Mouse (Mus musculus) intestine, postnatal 0 days (tissue): ENCODE results near the gene Rnf167. TPM values are rescaled to one million over a fixed set of nuclear protein-coding genes. Genes with fewer than 3 reads are reported as not detected.

Experiments used
- ATAC-seq: fragments of 200-750 bp; cut with Nextera tagmentation; 2 replicates; pipeline ENCODE4 v1.8.0; 2017; ENCODE audit warnings: mild to moderate bottlenecking, moderate TSS enrichment, moderate library complexity
- H3K27ac ChIP-seq: fragments of 300-500 bp; sonication (generic); 2 replicates; pipeline ENCODE4 v1.5.1; 2014; ENCODE audit warnings: mild to moderate bottlenecking, low read depth, low read length, moderate library complexity
- H3K27me3 ChIP-seq: fragments of 300-500 bp; sonication (generic); replicated peaks from 2 replicates; pipeline ENCODE4 v1.6.1; 2014; ENCODE audit warnings: low read length, mixed read lengths; ENCODE audit not compliant: control insufficient read depth, insufficient read depth
- H3K36me3 ChIP-seq: fragments of 300-500 bp; sonication (generic); 2 replicates; pipeline ENCODE4 v1.6.1; 2014; ENCODE audit warnings: mild to moderate bottlenecking, moderate library complexity; ENCODE audit not compliant: control insufficient read depth, insufficient read depth
- H3K4me1 ChIP-seq: fragments of 300-500 bp; sonication (generic); replicated peaks from 2 replicates; pipeline ENCODE4 v1.6.1; 2014; ENCODE audit warnings: antibody characterized with exemption, low read length, mixed read lengths; ENCODE audit not compliant: control insufficient read depth, insufficient read depth
- H3K4me2 ChIP-seq: fragments of 300-500 bp; sonication (generic); replicated peaks from 2 replicates; pipeline ENCODE4 v1.6.1; 2014; ENCODE audit warnings: low read depth, mild to moderate bottlenecking, moderate library complexity
- H3K4me3 ChIP-seq: fragments of 300-500 bp; sonication (generic); 2 replicates; pipeline ENCODE4 v1.5.1; 2014; ENCODE audit warnings: low read depth, low read length
- H3K9ac ChIP-seq: fragments of 300-500 bp; sonication (generic); 2 replicates; pipeline ENCODE4 v1.6.1; 2014; ENCODE audit warnings: mild to moderate bottlenecking, low read depth, low read length
- H3K9me3 ChIP-seq: fragments of 300-500 bp; sonication (generic); 2 replicates; pipeline ENCODE4 v1.6.1; 2016; ENCODE audit warnings: mixed run types; ENCODE audit not compliant: control insufficient read depth
- CTCF ChIP-seq: sonication (generic); IDR thresholded peaks from 2 replicates; pipeline ENCODE4 v1.5.1; 2016; ENCODE audit warnings: low read depth, mild to moderate bottlenecking, control low read depth, antibody characterized with exemption, moderate library complexity
- WGBS: fragments of 180-500 bp; shearing (Covaris S2); extraction: QIAGEN DNeasy Blood & Tissue Kit; methylation state at CpG from one replicate; pipeline ENCODE4 v1.1.7; 2014; 5-methylcytosine and 5-hydroxymethylcytosine counted together
- polyA plus RNA-seq: library from polyadenylated mRNA; unstranded; fragments of >200 nt; fragmentation: Nextera tagmentation; extraction: Ambion mirVana; gene quantifications from 2 replicates; pipeline ENCODE4 v1.2.1, GENCODE M21; 2015

Rnf167 gene
- polyA plus RNA-seq, 1 experiment from 2014 or later, result 107 TPM

DNA sequence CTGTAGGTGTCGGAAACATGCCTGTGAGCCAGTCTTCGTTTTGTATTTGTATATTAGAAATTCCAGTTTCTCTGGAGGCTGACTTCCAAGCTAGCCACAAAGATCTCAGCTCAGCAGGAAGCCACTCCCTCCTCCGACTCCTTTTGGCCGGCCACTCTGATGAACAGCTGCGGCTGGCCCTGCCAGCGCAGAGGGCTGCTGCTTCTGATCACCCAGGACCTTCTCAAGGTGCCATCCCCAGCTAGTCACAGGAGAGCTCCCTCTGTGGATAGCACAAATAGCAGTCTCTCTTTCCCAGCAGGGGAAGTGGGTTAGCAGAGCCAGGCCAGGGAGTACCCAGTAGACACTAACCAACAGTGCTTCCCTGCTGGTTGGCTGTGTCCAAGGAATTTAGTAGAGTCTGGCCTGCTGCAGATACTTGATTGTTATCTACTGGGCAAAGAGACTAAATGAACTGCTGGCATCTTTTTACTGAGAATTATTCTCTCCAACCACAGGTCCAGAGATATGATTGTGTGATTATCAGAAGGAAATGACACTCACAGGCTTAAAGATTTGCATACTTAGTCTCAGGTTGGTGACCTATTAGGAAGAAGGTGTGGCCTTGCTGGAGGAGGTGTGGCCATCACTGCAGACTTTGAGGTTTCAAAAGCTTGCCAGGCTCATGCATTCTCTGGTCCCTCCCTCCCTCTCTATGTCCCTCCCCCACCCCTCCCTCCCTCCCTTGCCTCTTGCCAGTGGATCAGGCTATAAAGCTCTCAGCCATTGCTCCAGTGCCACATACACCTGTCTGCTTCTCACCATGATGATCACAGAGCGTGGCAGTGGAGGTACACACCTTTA, 24.8 kb upstream of the Rnf167 start:
- H3K4me3 ChIP-seq, result no peak overlapping the region
- no peak overlapping the region for H3K27ac ChIP-seq
- peak; percentile 80 for ATAC-seq
- H3K27me3 ChIP-seq, result no peaks in the 10 kb centered on the region
- H3K4me2 ChIP-seq, result no peak overlapping the region
- WGBS, result 36% methylated on average over 7 of the region's 7 CpGs
- H3K36me3 ChIP-seq, result no peaks in the 10 kb centered on the region
- no peak overlapping the region for H3K9ac ChIP-seq
- H3K4me1 ChIP-seq, result 0 out of 2 replicates have a peak, but pooled peaks cover 9% of the 10 kb centered on the region
- peak; percentile 17; the same call in 1 of the 2 replicates for TF ChIP-seq CTCF
- H3K9me3 ChIP-seq, result no peaks in the 10 kb centered on the region

DNA sequence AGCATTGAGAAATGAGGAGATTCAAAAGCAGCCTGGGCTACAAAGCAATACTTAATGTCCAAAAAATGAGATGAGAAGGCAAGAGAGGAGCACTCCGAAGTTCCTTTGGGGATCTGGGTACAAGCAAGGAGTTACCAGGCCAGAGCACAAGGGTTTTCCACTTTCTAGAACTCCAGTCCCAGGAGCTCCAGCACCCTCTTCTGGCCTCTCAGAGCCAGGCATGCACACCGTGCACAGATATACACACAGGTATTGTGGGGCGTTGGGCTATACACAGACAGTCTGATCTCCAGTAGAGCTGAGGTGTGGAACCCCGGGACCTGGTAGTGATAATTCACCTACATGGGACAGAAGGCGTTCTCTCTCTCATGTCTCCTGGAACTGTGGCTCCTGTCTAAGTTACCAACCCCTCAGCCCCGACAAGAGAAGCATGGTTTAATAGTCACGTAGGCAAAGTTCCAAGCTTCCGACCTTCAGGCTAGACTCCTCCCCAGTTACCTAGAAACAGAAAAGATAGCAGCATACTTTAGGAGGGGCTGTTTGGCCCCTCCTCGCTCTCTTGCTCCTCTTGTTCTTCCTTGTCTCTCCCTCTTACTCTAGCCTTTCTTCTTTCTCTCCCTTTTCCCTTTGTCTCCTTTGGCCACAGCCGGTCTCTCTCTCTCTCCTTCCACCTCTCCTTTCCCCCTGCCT, 23.8 kb upstream of the Rnf167 start:
- Histone ChIP-seq H3K4me2 (no peak overlapping the region), H3K4me1 (0 out of 2 replicates have a peak, but pooled peaks cover 9% of the 10 kb centered on the region), H3K9me3 (no peaks in the 10 kb centered on the region), H3K36me3 (no peaks in the 10 kb centered on the region), H3K27me3 (no peaks in the 10 kb centered on the region), H3K9ac (no peak overlapping the region), H3K4me3 (no peak overlapping the region), H3K27ac (no peak overlapping the region)
- no peak for ATAC-seq
- WGBS, result 60% methylated on average over 10 of the region's 10 CpGs
- peak; percentile 62 for TF ChIP-seq CTCF

DNA sequence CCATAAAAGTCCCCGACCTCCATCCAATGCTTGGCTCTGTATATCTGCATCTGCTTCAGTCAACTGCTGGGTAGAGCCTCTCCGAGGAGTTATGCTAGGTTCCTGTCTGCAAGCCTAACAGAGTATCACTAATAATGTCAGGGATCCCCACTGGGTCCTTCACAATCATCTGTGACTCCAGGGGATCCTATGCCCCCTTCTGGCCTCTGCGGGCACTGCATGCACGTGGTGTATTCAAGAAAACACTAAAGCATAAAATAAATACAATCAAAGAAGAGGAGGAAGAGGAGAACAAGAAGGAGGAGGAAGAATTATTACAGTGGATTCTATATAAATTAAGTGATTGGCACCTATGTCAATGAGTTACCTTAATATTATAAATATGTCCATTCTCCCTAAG, 21.6 kb upstream of the Rnf167 start:
- no peak overlapping the region for H3K27ac ChIP-seq
- no peak overlapping the region for H3K4me2 ChIP-seq
- WGBS, result 47% methylated on average over 4 of the region's 4 CpGs
- no peak for ATAC-seq
- 0 out of 2 replicates have a peak, but pooled peaks cover 9% of the 10 kb centered on the region for H3K4me1 ChIP-seq
- TF ChIP-seq CTCF, result peak; percentile 77
- no peaks in the 10 kb centered on the region for H3K36me3 ChIP-seq
- no peaks in the 10 kb centered on the region for H3K9me3 ChIP-seq
- H3K27me3 ChIP-seq, result no peaks in the 10 kb centered on the region
- H3K9ac ChIP-seq, result no peak overlapping the region
- no peak overlapping the region for H3K4me3 ChIP-seq

DNA sequence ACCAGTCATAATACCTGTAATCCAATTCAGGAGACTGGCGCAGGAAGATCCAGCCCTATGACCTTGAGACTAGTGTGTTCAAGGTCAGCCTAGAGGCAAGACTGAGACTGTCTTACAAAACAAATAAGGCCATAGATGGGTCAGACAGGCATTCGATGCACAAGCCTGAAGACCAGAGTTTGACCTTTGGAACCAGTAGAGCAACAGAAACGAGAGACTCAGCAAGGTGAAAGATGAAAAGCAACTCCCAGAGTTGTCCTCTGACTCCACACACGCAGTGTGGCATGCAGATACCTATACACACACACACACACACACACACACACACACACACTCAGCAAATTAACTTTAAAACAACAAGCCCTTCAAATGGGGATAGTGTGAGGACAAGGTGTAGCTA, 20.2 kb upstream of the Rnf167 start:
- no peak for TF ChIP-seq CTCF
- 0 out of 2 replicates have a peak, but pooled peaks cover 4% of the 10 kb centered on the region for H3K4me1 ChIP-seq
- no peaks in the 10 kb centered on the region for H3K9me3 ChIP-seq
- H3K36me3 ChIP-seq, result no peaks in the 10 kb centered on the region
- ATAC-seq, result peak; percentile 42; the same call in 1 of the 2 replicates
- WGBS, result 42% methylated on average over 4 of the region's 4 CpGs
- no peak overlapping the region for H3K9ac ChIP-seq
- no peak overlapping the region for H3K4me2 ChIP-seq
- peak overlapping the region; percentile 50; the same call in 1 of the 2 replicates for H3K27ac ChIP-seq
- H3K4me3 ChIP-seq, result no peak overlapping the region
- no peaks in the 10 kb centered on the region for H3K27me3 ChIP-seq

DNA sequence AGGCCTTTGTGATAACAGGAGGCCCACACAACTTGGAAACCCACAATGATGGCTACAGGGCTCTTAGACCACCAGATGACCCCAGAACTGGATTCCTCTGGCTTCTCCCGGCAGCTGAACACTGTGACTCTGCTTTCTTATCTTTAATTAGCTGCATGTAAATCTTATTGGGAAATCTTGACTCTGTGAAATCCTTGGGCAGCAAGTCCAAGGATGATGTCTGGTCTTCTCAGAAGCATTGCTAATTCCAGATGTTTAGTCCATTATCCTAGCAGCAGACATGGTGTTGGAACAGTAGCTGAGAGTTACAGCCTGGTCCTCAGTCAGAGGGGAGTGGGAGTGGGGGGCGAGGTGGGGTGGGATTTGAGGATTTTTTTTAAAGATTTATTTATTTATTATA, 18.6 kb upstream of the Rnf167 start:
- Histone ChIP-seq H3K4me1 (0 out of 2 replicates have a peak, but pooled peaks cover 2% of the 10 kb centered on the region), H3K9ac (no peak overlapping the region), H3K9me3 (no peaks in the 10 kb centered on the region), H3K4me3 (no peak overlapping the region), H3K36me3 (no peaks in the 10 kb centered on the region), H3K4me2 (no peak overlapping the region), H3K27me3 (no peaks in the 10 kb centered on the region), H3K27ac (no peak overlapping the region)
- 60% methylated on average over 2 of the region's 2 CpGs for WGBS
- no peak for ATAC-seq
- TF ChIP-seq CTCF, result no peak

DNA sequence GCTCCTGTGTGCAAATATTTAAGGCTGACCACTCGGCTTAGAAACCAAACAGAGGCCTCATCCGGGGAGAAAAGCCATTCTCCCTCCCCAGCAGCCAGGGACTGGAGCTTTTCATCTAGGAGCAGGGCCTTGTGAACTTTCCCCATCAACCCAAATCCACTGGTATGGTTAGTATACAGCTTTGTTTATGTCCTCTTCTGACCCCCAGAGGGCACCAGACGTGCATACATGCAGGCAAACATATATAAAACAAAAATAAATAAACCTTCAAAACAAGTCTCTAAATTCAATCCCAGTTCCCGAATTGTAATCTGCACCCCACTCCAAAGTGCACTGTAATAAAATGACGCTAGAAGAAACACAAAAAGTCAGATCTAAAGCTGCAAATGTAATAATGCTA, 17.5 kb upstream of the Rnf167 start:
- WGBS, result 43% methylated on average over 5 of the region's 5 CpGs
- no peaks in the 10 kb centered on the region for H3K27me3 ChIP-seq
- H3K27ac ChIP-seq, result no peak overlapping the region
- no peaks in the 10 kb centered on the region for H3K9me3 ChIP-seq
- ATAC-seq, result no peak
- no peaks in the 10 kb centered on the region for H3K36me3 ChIP-seq
- no peak overlapping the region for H3K4me3 ChIP-seq
- no peak overlapping the region for H3K4me2 ChIP-seq
- no peak overlapping the region for H3K9ac ChIP-seq
- H3K4me1 ChIP-seq, result 0 out of 2 replicates have a peak, but pooled peaks cover 2% of the 10 kb centered on the region
- TF ChIP-seq CTCF, result peak; percentile 63
